Mouse (Mus musculus) olfactory bulb, adult 2 months (tissue): Measurements from ENCODE around the gene Gucd1. TPM values are rescaled to one million over a fixed set of nuclear protein-coding genes. Genes with fewer than 3 reads are reported as not detected.
"Not testable (repeated sequence)": the region's sequence is repeated elsewhere in the genome, so short reads cannot be mapped to it uniquely, and the experiment has no call there.

Experiments
- H3K27ac ChIP-seq: fragments of 200-500 bp; 2 replicates; pipeline ENCODE4 v1.5.1; 2012; ENCODE audit warnings: low read depth, low read length; ENCODE audit not compliant: insufficient read depth
- H3K4me1 ChIP-seq: fragments of 200-500 bp; 2 replicates; pipeline ENCODE4 v1.6.1; 2012; ENCODE audit warnings: low read length; ENCODE audit not compliant: control insufficient read depth, insufficient read depth
- H3K4me3 ChIP-seq: fragments of 200-500 bp; 2 replicates; pipeline ENCODE4 v1.5.1; 2012; ENCODE audit warnings: mild to moderate bottlenecking, low read depth, low read length, moderate library complexity; ENCODE audit not compliant: insufficient read depth
- CTCF ChIP-seq: fragments of 200-500 bp; IDR thresholded peaks from 2 replicates; pipeline ENCODE4 v1.5.1; 2012; ENCODE audit warnings: low read depth, mild to moderate bottlenecking, low read length, moderate library complexity; ENCODE audit not compliant: insufficient read depth
- POLR2A ChIP-seq: fragments of 200-500 bp; IDR thresholded peaks from 2 replicates; pipeline ENCODE4 v1.6.1; 2012; ENCODE audit warnings: mild to moderate bottlenecking, low read depth, low read length, moderate library complexity; ENCODE audit not compliant: insufficient read depth
- WGBS: fragments of 180-500 bp; shearing (Covaris S2); methylation state at CpG from one replicate; pipeline ENCODE4 v1.1.7; 2018; 5-methylcytosine and 5-hydroxymethylcytosine counted together
- polyA plus RNA-seq: library from polyadenylated mRNA; stranded (reverse); fragments of >200 nt; gene quantifications from 2 replicates; pipeline ENCODE4 v1.2.4, GENCODE M21; 2012; ENCODE audit warnings: low replicate concordance; ENCODE audit not compliant: missing spikeins, insufficient read depth, insufficient read length

Gene Gucd1
- polyA plus RNA-seq, 1 experiment = not detected

- WGBS = 69% methylated on average over 4 of the region's 4 CpGs
Observed at GRCm38 (mm10) chr10:75355341-75355740, 162.4 kb downstream of the Gucd1 start.

GRCm38 (mm10) chr10:75353838-75354241 lies 163.9 kb downstream of the Gucd1 start:
- not testable (repeated sequence) for H3K4me3 ChIP-seq, H3K4me1 ChIP-seq, H3K27ac ChIP-seq
- 84% methylated on average over 9 of the region's 9 CpGs for WGBS

More at GRCm38 (mm10) chr10:75355341-75355740, 162.4 kb downstream of the Gucd1 start:
- TF ChIP-seq CTCF = no peak
- no peak for TF ChIP-seq POLR2A
- Histone ChIP-seq H3K4me1 (no peaks in the 10 kb centered on the region), H3K4me3 (no peak overlapping the region), H3K27ac (no peak overlapping the region)

- no peak overlapping the region for H3K27ac ChIP-seq
- no peak overlapping the region for H3K4me3 ChIP-seq
- 96% methylated on average over 12 of the region's 12 CpGs for WGBS
- H3K4me1 ChIP-seq = no peaks in the 10 kb centered on the region
- TF ChIP-seq CTCF (no peak), POLR2A (no peak)
Observed at GRCm38 (mm10) chr10:75352541-75352940, 165.2 kb downstream of the Gucd1 start.

GRCm38 (mm10) chr10:75350564-75350963 lies 167.2 kb downstream of the Gucd1 start:
- no peak overlapping the region for H3K4me3 ChIP-seq
- no peak overlapping the region for H3K27ac ChIP-seq
- no peak for TF ChIP-seq POLR2A
- TF ChIP-seq CTCF = no peak
- H3K4me1 ChIP-seq = no peaks in the 10 kb centered on the region
- WGBS = 85% methylated on average over 5 of the region's 5 CpGs

- Histone ChIP-seq H3K27ac (no peak overlapping the region), H3K4me1 (peaks cover 7% of the 10 kb centered on the region; the same call in 1 of the 2 replicates), H3K4me3 (no peak overlapping the region)
- no peak for TF ChIP-seq POLR2A
- TF ChIP-seq CTCF = no peak
- 5% methylated on average over 2 of the region's 2 CpGs for WGBS
Observed at GRCm38 (mm10) chr10:75345265-75345664, 172.5 kb downstream of the Gucd1 start.

- H3K4me3 ChIP-seq, H3K4me1 ChIP-seq, H3K27ac ChIP-seq: not testable (repeated sequence)
- WGBS = 29% methylated on average over 1 of the region's 1 CpGs
Observed at GRCm38 (mm10) chr10:75344563-75344962, 173.2 kb downstream of the Gucd1 start.

- no peak for TF ChIP-seq POLR2A
- no peak for TF ChIP-seq CTCF
- 58% methylated on average over 8 of the region's 8 CpGs for WGBS
- Histone ChIP-seq H3K4me3 (no peak overlapping the region), H3K27ac (no peak overlapping the region), H3K4me1 (peaks cover 7% of the 10 kb centered on the region; the same call in 1 of the 2 replicates)
Observed at GRCm38 (mm10) chr10:75341936-75342335, 175.8 kb downstream of the Gucd1 start.

- Histone ChIP-seq H3K27ac (no peak overlapping the region), H3K4me1 (peaks cover 4% of the 10 kb centered on the region; the same call in 1 of the 2 replicates), H3K4me3 (no peak overlapping the region)
- no peak for TF ChIP-seq POLR2A
- TF ChIP-seq CTCF = no peak
- 96% methylated on average over 7 of the region's 7 CpGs for WGBS
Observed at GRCm38 (mm10) chr10:75339377-75339776, 178.4 kb downstream of the Gucd1 start.

GRCm38 (mm10) chr10:75338852-75339251 lies 178.9 kb downstream of the Gucd1 start:
- Histone ChIP-seq H3K27ac (no peak overlapping the region), H3K4me3 (no peak overlapping the region), H3K4me1 (peaks cover 3% of the 10 kb centered on the region; the same call in 1 of the 2 replicates)
- no peak for TF ChIP-seq CTCF
- TF ChIP-seq POLR2A = no peak
- 95% methylated on average over 5 of the region's 5 CpGs for WGBS

- H3K27ac ChIP-seq = no peak overlapping the region
- H3K4me1 ChIP-seq = peaks cover 3% of the 10 kb centered on the region; the same call in 1 of the 2 replicates
- no peak overlapping the region for H3K4me3 ChIP-seq
- WGBS = 95% methylated on average over 10 of the region's 10 CpGs
- TF ChIP-seq POLR2A (no peak), CTCF (no peak)
Observed at GRCm38 (mm10) chr10:75337231-75337630, 180.5 kb downstream of the Gucd1 start.
